Mouse (Mus musculus): ENCODE results near the gene Sp3. TPM values are rescaled to one million over a fixed set of nuclear protein-coding genes. Genes with fewer than 3 reads are reported as not detected.

The Sp3 gene
- polyA plus RNA-seq, 1 experiment from 2014 or later = 69.1 TPM

GRCm38 (mm10) chr2:72898782-72899305, 81.4 kb downstream of the Sp3 start:
- DNase-seq (ENCODE audit: low spot score, missing footprints) (no peak), ATAC-seq (ENCODE audit: low FRiP score) (no peak)
- Histone ChIP-seq H3K4me1 (ENCODE audit: control insufficient read depth, insufficient read depth, low read length) (no peaks in the 10 kb centered on the region), H3K27me3 (ENCODE audit: control insufficient read depth, insufficient read depth, low read length) (no peaks in the 10 kb centered on the region), H3K27ac (ENCODE audit: low read depth, low read length) (no peak overlapping the region), H3K4me2 (no peak overlapping the region), H3K36me3 (ENCODE audit: control insufficient read depth, insufficient read depth, low read length) (no peaks in the 10 kb centered on the region), H3K9me3 (ENCODE audit: control insufficient read depth, low read length) (no peaks in the 10 kb centered on the region), H3K9ac (ENCODE audit: low read length) (no peak overlapping the region), H3K4me3 (ENCODE audit: low read depth, low read length) (no peak overlapping the region)
- 96% methylated on average over 2 of the region's 2 CpGs for WGBS

GRCm38 (mm10) chr2:72898094-72898781, 82.0 kb downstream of the Sp3 start:
- no peak overlapping the region for H3K4me2 ChIP-seq
- H3K4me1 ChIP-seq (ENCODE audit: control insufficient read depth, insufficient read depth, low read length) = no peaks in the 10 kb centered on the region
- no peak overlapping the region for H3K4me3 ChIP-seq (ENCODE audit: low read depth, low read length)
- no peaks in the 10 kb centered on the region for H3K27me3 ChIP-seq (ENCODE audit: control insufficient read depth, insufficient read depth, low read length)
- ATAC-seq (ENCODE audit: low FRiP score) = no peak
- H3K27ac ChIP-seq (ENCODE audit: low read depth, low read length) = no peak overlapping the region
- no peak overlapping the region for H3K9ac ChIP-seq (ENCODE audit: low read length)
- DNase-seq (ENCODE audit: low spot score, missing footprints) = no peak
- H3K36me3 ChIP-seq (ENCODE audit: control insufficient read depth, insufficient read depth, low read length) = no peaks in the 10 kb centered on the region
- 89% methylated on average over 3 of the region's 3 CpGs for WGBS
- no peaks in the 10 kb centered on the region for H3K9me3 ChIP-seq (ENCODE audit: control insufficient read depth, low read length)

- Histone ChIP-seq H3K9me3 (ENCODE audit: control insufficient read depth, low read length) (no peaks in the 10 kb centered on the region), H3K27ac (ENCODE audit: low read depth, low read length) (no peak overlapping the region), H3K9ac (ENCODE audit: low read length) (no peak overlapping the region), H3K4me1 (ENCODE audit: control insufficient read depth, insufficient read depth, low read length) (no peaks in the 10 kb centered on the region), H3K27me3 (ENCODE audit: control insufficient read depth, insufficient read depth, low read length) (no peaks in the 10 kb centered on the region), H3K4me2 (no peak overlapping the region), H3K36me3 (ENCODE audit: control insufficient read depth, insufficient read depth, low read length) (no peaks in the 10 kb centered on the region), H3K4me3 (ENCODE audit: low read depth, low read length) (no peak overlapping the region)
- DNase-seq (ENCODE audit: low spot score, missing footprints) (no peak), ATAC-seq (ENCODE audit: low FRiP score) (no peak)
These were observed 90.4 kb downstream of the Sp3 start for GRCm38 (mm10) chr2:72889806-72890205.

Small RNA genes within 50 kb of the gene (microRNA-seq; reads per million reads assigned to microRNA genes)
- not detected for gene Gm25960

Other genes with a start within 250 kb of the Sp3 start
- gene Gm11084, start 6.3 kb upstream of the Sp3 start, polyA plus RNA-seq (2014; fragmentation: Nextera tagmentation; extraction: Ambion mirVana) = not detected in 2 replicates
- 99.2 and 101 TPM in 2 replicates for gene Ola1, start 238.5 kb upstream of the Sp3 start, polyA plus RNA-seq (2014; fragmentation: Nextera tagmentation; extraction: Ambion mirVana)

Data from midbrain, embryonic 11.5 days (tissue).